Mouse (Mus musculus) midbrain, embryonic 11.5 days (tissue): ENCODE results near the gene Bcar3. TPM values are rescaled to one million over a fixed set of nuclear protein-coding genes. Genes with fewer than 3 reads are reported as not detected.

ENCODE experiments used
- ATAC-seq: fragments of 200-750 bp; cut with Nextera tagmentation; 2 replicates; pipeline ENCODE4 v1.8.0; 2017; ENCODE audit warnings: moderate TSS enrichment, moderate library complexity; ENCODE audit not compliant: low FRiP score
- DNase-seq: peaks from one replicate; pipeline ENCODE4 v3.0.0; 2015; ENCODE audit warnings: low spot score; ENCODE audit errors: missing footprints
- H3K27ac ChIP-seq: fragments of 300-500 bp; sonication (generic); 2 replicates; pipeline ENCODE4 v1.5.1; 2014; ENCODE audit warnings: low read depth, low read length
- H3K27me3 ChIP-seq: fragments of 300-500 bp; sonication (generic); 2 replicates; pipeline ENCODE4 v1.6.1; 2014; ENCODE audit warnings: mild to moderate bottlenecking, low read length, moderate library complexity, mixed read lengths; ENCODE audit not compliant: control insufficient read depth, insufficient read depth
- H3K36me3 ChIP-seq: fragments of 300-500 bp; sonication (generic); 2 replicates; pipeline ENCODE4 v1.6.1; 2014; ENCODE audit warnings: mild to moderate bottlenecking, low read length, moderate library complexity, mixed read lengths; ENCODE audit not compliant: control insufficient read depth, insufficient read depth
- H3K4me1 ChIP-seq: fragments of 300-500 bp; sonication (generic); 2 replicates; pipeline ENCODE4 v1.6.1; 2014; ENCODE audit warnings: low read length; ENCODE audit not compliant: control insufficient read depth, insufficient read depth
- H3K4me2 ChIP-seq: fragments of 300-500 bp; sonication (generic); 2 replicates; pipeline ENCODE4 v1.6.1; 2014; ENCODE audit warnings: mild to moderate bottlenecking, moderate library complexity
- H3K4me3 ChIP-seq: fragments of 300-500 bp; sonication (generic); 2 replicates; pipeline ENCODE4 v1.5.1; 2014; ENCODE audit warnings: low read depth, low read length
- H3K9ac ChIP-seq: fragments of 300-500 bp; sonication (generic); 2 replicates; pipeline ENCODE4 v1.6.1; 2014; ENCODE audit warnings: low read length
- H3K9me3 ChIP-seq: fragments of 300-500 bp; sonication (generic); 2 replicates; pipeline ENCODE4 v1.6.1; 2016; ENCODE audit warnings: low read length; ENCODE audit not compliant: control insufficient read depth
- WGBS: fragments of 180-500 bp; shearing (Covaris S2); extraction: QIAGEN DNeasy Blood & Tissue Kit; methylation state at CpG from one replicate; pipeline ENCODE4 v1.1.7; 2014; 5-methylcytosine and 5-hydroxymethylcytosine counted together
- polyA plus RNA-seq: library from polyadenylated mRNA; unstranded; fragments of >200 nt; fragmentation: Nextera tagmentation; extraction: Ambion mirVana; gene quantifications from 2 replicates; pipeline ENCODE4 v1.2.1, GENCODE M21; 2014

Gene Bcar3
- polyA plus RNA-seq, 1 experiment from 2014 or later, result 16.7 TPM

GRCm38 (mm10) chr3:122393836-122394374, 100.0 kb downstream of the Bcar3 start:
- Histone ChIP-seq H3K9me3 (no peaks in the 10 kb centered on the region), H3K27me3 (no peaks in the 10 kb centered on the region), H3K4me1 (no peaks in the 10 kb centered on the region), H3K9ac (no peak overlapping the region), H3K4me3 (no peak overlapping the region), H3K4me2 (no peak overlapping the region), H3K27ac (no peak overlapping the region), H3K36me3 (no peaks in the 10 kb centered on the region)
- ATAC-seq (no peak), DNase-seq (no peak)
- WGBS, result 91% methylated on average over 12 of the region's 12 CpGs

GRCm38 (mm10) chr3:122396957-122397356, 103.0 kb downstream of the Bcar3 start:
- DNase-seq (no peak), ATAC-seq (no peak)
- Histone ChIP-seq H3K4me2 (no peak overlapping the region), H3K27ac (no peak overlapping the region), H3K27me3 (no peaks in the 10 kb centered on the region), H3K4me3 (no peak overlapping the region), H3K9ac (no peak overlapping the region), H3K4me1 (no peaks in the 10 kb centered on the region), H3K36me3 (no peaks in the 10 kb centered on the region), H3K9me3 (no peaks in the 10 kb centered on the region)
- WGBS, result 88% methylated on average over 4 of the region's 4 CpGs

- H3K27ac ChIP-seq, result no peak overlapping the region
- no peaks in the 10 kb centered on the region for H3K9me3 ChIP-seq
- 80% methylated on average over 7 of the region's 7 CpGs for WGBS
- H3K27me3 ChIP-seq, result no peaks in the 10 kb centered on the region
- H3K4me2 ChIP-seq, result no peak overlapping the region
- no peaks in the 10 kb centered on the region for H3K36me3 ChIP-seq
- H3K4me1 ChIP-seq, result no peaks in the 10 kb centered on the region
- DNase-seq (no peak), ATAC-seq (no peak)
- H3K9ac ChIP-seq, result no peak overlapping the region
- no peak overlapping the region for H3K4me3 ChIP-seq
These were observed 103.5 kb downstream of the Bcar3 start for GRCm38 (mm10) chr3:122397401-122397800.

GRCm38 (mm10) chr3:122401011-122401410, 107.1 kb downstream of the Bcar3 start:
- no peak for DNase-seq
- Histone ChIP-seq H3K27me3 (no peaks in the 10 kb centered on the region), H3K9ac (no peak overlapping the region), H3K4me2 (no peak overlapping the region), H3K4me3 (no peak overlapping the region), H3K9me3 (no peaks in the 10 kb centered on the region), H3K27ac (no peak overlapping the region), H3K36me3 (no peaks in the 10 kb centered on the region), H3K4me1 (no peaks in the 10 kb centered on the region)
- ATAC-seq, result no peak
- WGBS, result 94% methylated on average over 2 of the region's 2 CpGs

- Histone ChIP-seq H3K4me3 (no peak overlapping the region), H3K27me3 (no peaks in the 10 kb centered on the region), H3K4me1 (no peaks in the 10 kb centered on the region), H3K9ac (no peak overlapping the region), H3K27ac (no peak overlapping the region), H3K4me2 (no peak overlapping the region), H3K9me3 (no peaks in the 10 kb centered on the region), H3K36me3 (no peaks in the 10 kb centered on the region)
- DNase-seq, result no peak
- WGBS, result 77% methylated on average over 5 of the region's 5 CpGs
- ATAC-seq, result no peak
These were observed 108.2 kb downstream of the Bcar3 start for GRCm38 (mm10) chr3:122402143-122402542.

GRCm38 (mm10) chr3:122403860-122404557, 110.1 kb downstream of the Bcar3 start:
- Histone ChIP-seq H3K27me3 (no peaks in the 10 kb centered on the region), H3K9ac (no peak overlapping the region), H3K4me2 (no peak overlapping the region), H3K4me1 (no peaks in the 10 kb centered on the region), H3K27ac (no peak overlapping the region), H3K4me3 (no peak overlapping the region), H3K9me3 (no peaks in the 10 kb centered on the region), H3K36me3 (no peaks in the 10 kb centered on the region)
- no peak for ATAC-seq
- DNase-seq, result no peak
- WGBS, result 81% methylated on average over 9 of the region's 9 CpGs

- Histone ChIP-seq H3K4me2 (no peak overlapping the region), H3K36me3 (no peaks in the 10 kb centered on the region), H3K4me1 (no peaks in the 10 kb centered on the region), H3K9me3 (no peaks in the 10 kb centered on the region), H3K4me3 (no peak overlapping the region), H3K9ac (no peak overlapping the region), H3K27me3 (no peaks in the 10 kb centered on the region), H3K27ac (no peak overlapping the region)
- DNase-seq (no peak), ATAC-seq (no peak)
- WGBS, result 71% methylated on average over 8 of the region's 8 CpGs
These were observed 111.4 kb downstream of the Bcar3 start for GRCm38 (mm10) chr3:122405203-122405956.

GRCm38 (mm10) chr3:122406416-122406815, 112.5 kb downstream of the Bcar3 start:
- H3K36me3 ChIP-seq, result no peaks in the 10 kb centered on the region
- H3K9ac ChIP-seq, result no peak overlapping the region
- no peak overlapping the region for H3K4me3 ChIP-seq
- no peak overlapping the region for H3K4me2 ChIP-seq
- 58% methylated on average over 8 of the region's 8 CpGs for WGBS
- DNase-seq, result no peak
- H3K4me1 ChIP-seq, result no peaks in the 10 kb centered on the region
- H3K9me3 ChIP-seq, result no peaks in the 10 kb centered on the region
- no peak overlapping the region for H3K27ac ChIP-seq
- H3K27me3 ChIP-seq, result no peaks in the 10 kb centered on the region
- no peak for ATAC-seq

GRCm38 (mm10) chr3:122407757-122408156, 113.8 kb downstream of the Bcar3 start:
- no peaks in the 10 kb centered on the region for H3K9me3 ChIP-seq
- H3K27me3 ChIP-seq, result no peaks in the 10 kb centered on the region
- H3K27ac ChIP-seq, result no peak overlapping the region
- no peak overlapping the region for H3K4me3 ChIP-seq
- WGBS, result 85% methylated on average over 6 of the region's 6 CpGs
- no peak for DNase-seq
- ATAC-seq, result no peak
- no peak overlapping the region for H3K9ac ChIP-seq
- no peak overlapping the region for H3K4me2 ChIP-seq
- H3K36me3 ChIP-seq, result no peaks in the 10 kb centered on the region
- H3K4me1 ChIP-seq, result no peaks in the 10 kb centered on the region
